Mouse (Mus musculus): ENCODE measurements around the gene Morc1. TPM values are rescaled to one million over a fixed set of nuclear protein-coding genes. Genes with fewer than 3 reads are reported as not detected.
A peak's percentile ranks its signal among the peaks of the same experiment; 100 is the strongest.

Morc1 gene
- polyA plus RNA-seq, 1 experiment from 2014 or later = not detected

GRCm38 (mm10) chr16:48611436-48611835 lies 180.4 kb downstream of the Morc1 start:
- H3K4me1 ChIP-seq = no peaks in the 10 kb centered on the region
- H3K27me3 ChIP-seq (ENCODE audit: low read depth, poor library complexity, severe bottlenecking) = no peaks in the 10 kb centered on the region
- H3K36me3 ChIP-seq = no peaks in the 10 kb centered on the region
- H3K27ac ChIP-seq (replicated peaks) = no peak overlapping the region
- no peak for DNase-seq (ENCODE audit: low spot score)
- H3K4me3 ChIP-seq = no peak overlapping the region
- no peaks in the 10 kb centered on the region for H3K9me3 ChIP-seq (replicated peaks)
- WGBS = 93% methylated on average over 2 of the region's 2 CpGs

- H3K4me1 ChIP-seq = no peaks in the 10 kb centered on the region
- DNase-seq (ENCODE audit: low spot score) = no peak
These were observed 182.7 kb downstream of the Morc1 start for GRCm38 (mm10) chr16:48613783-48614182.

DNA sequence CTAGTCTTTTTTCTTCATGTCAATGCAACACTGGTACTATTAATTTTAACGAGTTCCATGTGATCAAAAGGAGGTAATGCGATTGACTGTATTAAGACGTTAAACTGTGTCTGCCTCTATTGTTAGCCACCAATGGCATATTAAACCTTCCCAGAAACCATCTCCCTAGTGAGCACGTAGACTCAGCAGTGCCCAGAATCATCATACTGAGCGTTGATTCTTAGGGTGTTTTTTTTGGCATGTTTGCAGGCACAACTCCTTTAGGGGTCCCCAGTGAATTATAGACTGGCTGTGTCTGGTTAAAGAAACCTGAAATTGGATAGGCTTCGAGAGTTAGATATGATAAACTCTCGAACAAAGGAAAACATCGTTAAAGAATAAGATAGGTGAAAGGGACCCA lies 189.5 kb downstream of the Morc1 start:
- no peaks in the 10 kb centered on the region for H3K4me1 ChIP-seq
- no peak for DNase-seq (ENCODE audit: low spot score)
- H3K4me3 ChIP-seq = no peak overlapping the region
- no peaks in the 10 kb centered on the region for H3K9me3 ChIP-seq (replicated peaks)
- no peak overlapping the region for H3K27ac ChIP-seq (replicated peaks)
- H3K36me3 ChIP-seq = no peaks in the 10 kb centered on the region
- H3K27me3 ChIP-seq (ENCODE audit: low read depth, poor library complexity, severe bottlenecking) = no peaks in the 10 kb centered on the region
- 70% methylated on average over 8 of the region's 8 CpGs for WGBS

More at GRCm38 (mm10) chr16:48613783-48614182, 182.7 kb downstream of the Morc1 start:
- Histone ChIP-seq H3K9me3 (replicated peaks) (no peaks in the 10 kb centered on the region), H3K36me3 (no peaks in the 10 kb centered on the region), H3K4me3 (no peak overlapping the region), H3K27me3 (ENCODE audit: low read depth, poor library complexity, severe bottlenecking) (no peaks in the 10 kb centered on the region), H3K27ac (replicated peaks) (no peak overlapping the region)
- WGBS = 53% methylated on average over 1 of the region's 1 CpGs

DNA sequence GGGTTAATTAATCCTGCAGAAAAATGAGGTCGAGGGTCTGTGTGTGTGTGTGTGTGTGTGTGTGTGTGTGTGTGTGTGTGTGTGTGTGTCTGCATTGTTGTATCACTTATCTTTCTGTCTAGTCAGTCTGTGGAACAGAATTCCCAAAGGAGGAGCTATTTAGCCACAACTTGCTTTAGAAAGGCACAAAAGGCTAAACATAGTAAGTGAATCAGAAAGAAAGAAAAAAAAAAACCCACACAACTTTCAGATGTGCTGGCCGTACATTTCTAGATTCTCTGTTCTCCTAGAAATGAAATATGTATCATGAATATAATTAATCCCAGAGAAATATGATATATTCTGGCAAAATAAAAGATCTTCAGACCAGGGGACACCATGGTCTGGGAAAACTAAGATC lies 190.0 kb downstream of the Morc1 start:
- 47% methylated on average over 2 of the region's 2 CpGs for WGBS
- Histone ChIP-seq H3K27ac (replicated peaks) (no peak overlapping the region), H3K9me3 (replicated peaks) (no peaks in the 10 kb centered on the region), H3K4me3 (no peak overlapping the region), H3K27me3 (ENCODE audit: low read depth, poor library complexity, severe bottlenecking) (no peaks in the 10 kb centered on the region), H3K4me1 (no peaks in the 10 kb centered on the region), H3K36me3 (no peaks in the 10 kb centered on the region)
- DNase-seq (ENCODE audit: low spot score) = no peak

GRCm38 (mm10) chr16:48623447-48623846 lies 192.4 kb downstream of the Morc1 start:
- Histone ChIP-seq H3K9me3 (replicated peaks) (no peaks in the 10 kb centered on the region), H3K4me3 (no peak overlapping the region), H3K4me1 (no peaks in the 10 kb centered on the region), H3K27me3 (ENCODE audit: low read depth, poor library complexity, severe bottlenecking) (no peaks in the 10 kb centered on the region), H3K36me3 (no peaks in the 10 kb centered on the region), H3K27ac (replicated peaks) (no peak overlapping the region)
- 100% methylated on average over 1 of the region's 1 CpGs for WGBS
- DNase-seq (ENCODE audit: low spot score) = no peak

DNA sequence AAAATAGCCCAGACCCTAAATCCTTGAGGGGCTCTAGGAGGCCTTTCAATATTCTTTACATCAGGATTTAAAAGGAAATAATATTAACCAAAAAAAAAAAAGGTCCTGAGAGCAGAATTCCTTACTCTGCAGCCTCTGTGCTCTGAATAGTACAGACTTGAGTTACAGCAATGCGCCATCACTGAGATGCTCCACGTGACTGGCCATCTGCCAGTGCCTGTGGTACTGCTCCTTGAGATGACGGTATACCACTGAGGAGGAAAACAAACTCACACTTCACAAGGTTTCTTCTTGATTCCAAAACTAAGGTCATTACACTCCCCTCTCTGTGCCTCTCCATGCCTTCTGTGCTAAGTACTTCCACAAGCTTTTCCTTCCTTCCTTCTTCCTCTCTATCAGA lies 195.1 kb downstream of the Morc1 start:
- Histone ChIP-seq H3K9me3 (replicated peaks) (no peaks in the 10 kb centered on the region), H3K27ac (replicated peaks) (no peak overlapping the region), H3K36me3 (no peaks in the 10 kb centered on the region), H3K4me1 (0 out of 2 replicates have a peak, but pooled peaks cover 4% of the 10 kb centered on the region), H3K27me3 (ENCODE audit: low read depth, poor library complexity, severe bottlenecking) (no peaks in the 10 kb centered on the region), H3K4me3 (no peak overlapping the region)
- 92% methylated on average over 3 of the region's 3 CpGs for WGBS
- DNase-seq (ENCODE audit: low spot score) = no peak

DNA sequence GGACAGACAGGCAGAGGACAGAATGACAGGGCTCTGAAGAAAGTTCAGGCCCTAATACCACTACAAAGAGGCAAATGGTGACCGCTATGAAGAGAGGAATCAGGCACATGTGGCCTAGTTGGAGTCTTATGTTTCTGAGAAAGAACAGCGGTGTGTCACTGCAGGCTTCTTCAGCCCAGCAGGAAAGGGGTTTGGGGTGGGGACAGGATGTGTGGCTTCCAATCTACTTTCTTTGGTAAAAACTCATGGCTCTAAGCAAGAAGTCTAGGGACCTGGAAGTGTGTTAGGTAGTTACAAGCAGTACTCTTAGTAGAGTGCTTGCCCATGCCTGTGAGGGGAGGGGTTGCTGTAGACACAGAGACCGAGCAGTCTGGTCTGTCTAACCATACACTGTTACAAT lies 196.3 kb downstream of the Morc1 start:
- Histone ChIP-seq H3K4me3 (no peak overlapping the region), H3K27ac (replicated peaks) (no peak overlapping the region), H3K36me3 (no peaks in the 10 kb centered on the region), H3K4me1 (0 out of 2 replicates have a peak, but pooled peaks cover 4% of the 10 kb centered on the region), H3K27me3 (ENCODE audit: low read depth, poor library complexity, severe bottlenecking) (no peaks in the 10 kb centered on the region), H3K9me3 (replicated peaks) (no peaks in the 10 kb centered on the region)
- DNase-seq (ENCODE audit: low spot score) = no peak
- 86% methylated on average over 3 of the region's 3 CpGs for WGBS

- Histone ChIP-seq H3K4me3 (no peak overlapping the region), H3K36me3 (no peaks in the 10 kb centered on the region), H3K27me3 (ENCODE audit: low read depth, poor library complexity, severe bottlenecking) (no peaks in the 10 kb centered on the region), H3K4me1 (0 out of 2 replicates have a peak, but pooled peaks cover 4% of the 10 kb centered on the region), H3K27ac (replicated peaks) (no peak overlapping the region), H3K9me3 (replicated peaks) (no peaks in the 10 kb centered on the region)
- 81% methylated on average over 5 of the region's 5 CpGs for WGBS
- DNase-seq (ENCODE audit: low spot score) = no peak
These were observed 198.7 kb downstream of the Morc1 start for GRCm38 (mm10) chr16:48629710-48630109.

DNA sequence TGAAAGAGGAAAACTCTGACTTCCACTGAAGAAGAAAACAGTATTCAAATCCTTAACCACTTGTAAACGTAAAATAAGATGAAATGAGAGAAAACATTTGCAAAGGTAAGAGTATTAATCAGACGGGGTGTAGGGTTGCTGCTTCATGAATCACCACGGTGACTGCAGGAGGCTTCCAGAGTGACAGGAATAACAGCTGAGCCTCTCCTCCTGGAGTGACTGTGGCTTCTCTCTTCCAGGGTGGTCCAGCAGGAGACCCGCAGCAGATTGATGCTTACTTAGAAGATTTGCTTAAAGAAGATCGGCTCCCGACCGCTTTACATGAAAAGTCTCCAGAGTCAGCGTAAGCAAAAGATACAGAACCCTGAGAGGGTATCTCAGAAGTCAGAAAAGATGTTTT lies 199.4 kb downstream of the Morc1 start:
- 25% methylated on average over 8 of the region's 8 CpGs for WGBS
- H3K4me1 ChIP-seq = 0 out of 2 replicates have a peak, but pooled peaks cover 4% of the 10 kb centered on the region
- no peaks in the 10 kb centered on the region for H3K9me3 ChIP-seq (replicated peaks)
- no peaks in the 10 kb centered on the region for H3K36me3 ChIP-seq
- H3K27me3 ChIP-seq (ENCODE audit: low read depth, poor library complexity, severe bottlenecking) = no peaks in the 10 kb centered on the region
- no peak for DNase-seq (ENCODE audit: low spot score)
- no peak overlapping the region for H3K4me3 ChIP-seq
- H3K27ac ChIP-seq (replicated peaks) = no peak overlapping the region

GRCm38 (mm10) chr16:48632351-48632750 lies 201.3 kb downstream of the Morc1 start:
- no peaks in the 10 kb centered on the region for H3K9me3 ChIP-seq (replicated peaks)
- no peak overlapping the region for H3K27ac ChIP-seq (replicated peaks)
- H3K27me3 ChIP-seq (ENCODE audit: low read depth, poor library complexity, severe bottlenecking) = no peaks in the 10 kb centered on the region
- 90% methylated on average over 6 of the region's 6 CpGs for WGBS
- H3K4me1 ChIP-seq = 0 out of 2 replicates have a peak, but pooled peaks cover 4% of the 10 kb centered on the region
- no peak overlapping the region for H3K4me3 ChIP-seq
- no peaks in the 10 kb centered on the region for H3K36me3 ChIP-seq
- no peak for DNase-seq (ENCODE audit: low spot score)

- Histone ChIP-seq H3K27ac (replicated peaks) (no peak overlapping the region), H3K4me3 (no peak overlapping the region), H3K27me3 (ENCODE audit: low read depth, poor library complexity, severe bottlenecking) (no peaks in the 10 kb centered on the region), H3K36me3 (no peaks in the 10 kb centered on the region), H3K4me1 (no peaks in the 10 kb centered on the region), H3K9me3 (replicated peaks) (no peaks in the 10 kb centered on the region)
- no peak for DNase-seq (ENCODE audit: low spot score)
- 87% methylated on average over 2 of the region's 2 CpGs for WGBS
These were observed 215.2 kb downstream of the Morc1 start for GRCm38 (mm10) chr16:48646246-48646645.

DNA sequence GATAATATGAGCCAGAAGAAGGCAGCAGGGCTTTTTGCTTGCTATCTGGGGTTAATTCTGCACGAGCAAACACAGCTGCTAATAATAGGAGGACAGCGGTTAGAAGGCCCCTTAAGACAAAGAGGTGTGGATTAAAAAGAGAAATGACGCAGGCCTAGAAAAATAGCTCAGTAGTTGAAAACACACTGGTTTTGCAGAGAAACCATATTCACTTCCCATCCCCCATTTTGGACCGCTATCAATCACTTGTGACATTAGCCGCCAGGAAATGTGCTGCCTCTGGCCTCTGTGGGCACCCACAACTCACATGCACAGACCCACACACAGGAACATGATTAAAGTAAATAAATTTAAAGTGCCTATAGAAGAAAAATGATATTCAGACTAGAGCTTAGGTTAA lies 240.7 kb downstream of the Morc1 start:
- Histone ChIP-seq H3K4me1 (no peaks in the 10 kb centered on the region), H3K27me3 (ENCODE audit: low read depth, poor library complexity, severe bottlenecking) (no peaks in the 10 kb centered on the region), H3K27ac (replicated peaks) (no peak overlapping the region), H3K9me3 (replicated peaks) (no peaks in the 10 kb centered on the region), H3K36me3 (no peaks in the 10 kb centered on the region), H3K4me3 (no peak overlapping the region)
- no peak for DNase-seq (ENCODE audit: low spot score)
- WGBS = 77% methylated on average over 5 of the region's 5 CpGs

DNA sequence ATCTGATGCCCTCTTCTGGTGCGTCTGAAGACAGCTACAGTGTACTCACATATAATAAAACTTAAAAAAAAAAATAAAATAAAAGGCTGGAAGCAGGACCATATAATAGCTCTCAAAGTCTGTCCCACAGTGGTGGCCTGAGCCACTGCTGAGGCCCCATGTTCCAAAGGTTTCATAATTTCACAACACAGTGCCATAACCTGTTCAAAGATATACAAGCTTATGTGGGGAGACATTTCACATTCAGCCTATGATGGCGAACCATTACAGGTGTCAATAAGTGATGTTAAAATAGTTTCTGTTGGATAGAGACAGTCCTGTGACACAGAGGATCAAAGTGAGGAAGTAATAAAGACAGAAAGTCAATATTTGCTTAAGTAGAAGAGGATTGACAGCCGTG lies 241.6 kb downstream of the Morc1 start:
- Histone ChIP-seq H3K36me3 (no peaks in the 10 kb centered on the region), H3K9me3 (replicated peaks) (no peaks in the 10 kb centered on the region), H3K27ac (replicated peaks) (no peak overlapping the region), H3K4me1 (no peaks in the 10 kb centered on the region), H3K4me3 (no peak overlapping the region), H3K27me3 (ENCODE audit: low read depth, poor library complexity, severe bottlenecking) (no peaks in the 10 kb centered on the region)
- 86% methylated on average over 3 of the region's 3 CpGs for WGBS
- no peak for DNase-seq (ENCODE audit: low spot score)

DNA sequence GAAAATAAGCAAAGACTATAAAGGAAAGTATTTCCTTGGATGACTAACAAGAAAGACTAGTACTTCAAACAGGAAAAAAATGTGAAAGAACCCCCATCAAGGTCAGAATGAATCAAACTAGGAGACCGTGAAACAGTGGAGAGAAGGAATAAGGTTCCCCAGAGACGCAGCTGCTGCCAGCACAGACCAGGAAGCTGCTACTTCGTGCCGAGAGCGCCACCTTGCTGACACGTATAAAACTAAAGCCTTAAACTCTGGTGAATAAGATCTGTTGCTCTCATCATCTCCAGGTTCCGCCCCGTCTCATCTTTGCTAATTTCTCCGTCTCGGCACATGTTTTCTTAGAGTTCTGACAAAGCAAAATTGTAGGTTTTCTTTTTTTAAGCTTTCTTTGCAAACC lies 244.6 kb downstream of the Morc1 start:
- Histone ChIP-seq H3K9me3 (replicated peaks) (no peaks in the 10 kb centered on the region), H3K4me3 (no peak overlapping the region), H3K36me3 (no peaks in the 10 kb centered on the region), H3K27ac (replicated peaks) (no peak overlapping the region), H3K27me3 (ENCODE audit: low read depth, poor library complexity, severe bottlenecking) (no peaks in the 10 kb centered on the region), H3K4me1 (no peaks in the 10 kb centered on the region)
- 26% methylated on average over 10 of the region's 10 CpGs for WGBS
- peak; percentile 72 for DNase-seq (ENCODE audit: low spot score)

Data from midbrain, embryonic 10.5 days (tissue).